Mouse (Mus musculus) kidney, postnatal 25 days (tissue): ENCODE measurements around the gene Pwp2.
"Not testable (repeated sequence)": the region's sequence is repeated elsewhere in the genome, so short reads cannot be mapped to it uniquely, and the experiment has no call there.

Experiments used
- DNase-seq, 2 experiments: peaks; one replicate each; pipeline ENCODE4 v3.0.0; 2021; ENCODE audit warnings: mixed read lengths in 2 of 2

The Pwp2 gene

GRCm38 (mm10) chr10:78139572-78140250, 45.2 kb downstream of the Pwp2 start:
- DNase-seq = no peak

DNA sequence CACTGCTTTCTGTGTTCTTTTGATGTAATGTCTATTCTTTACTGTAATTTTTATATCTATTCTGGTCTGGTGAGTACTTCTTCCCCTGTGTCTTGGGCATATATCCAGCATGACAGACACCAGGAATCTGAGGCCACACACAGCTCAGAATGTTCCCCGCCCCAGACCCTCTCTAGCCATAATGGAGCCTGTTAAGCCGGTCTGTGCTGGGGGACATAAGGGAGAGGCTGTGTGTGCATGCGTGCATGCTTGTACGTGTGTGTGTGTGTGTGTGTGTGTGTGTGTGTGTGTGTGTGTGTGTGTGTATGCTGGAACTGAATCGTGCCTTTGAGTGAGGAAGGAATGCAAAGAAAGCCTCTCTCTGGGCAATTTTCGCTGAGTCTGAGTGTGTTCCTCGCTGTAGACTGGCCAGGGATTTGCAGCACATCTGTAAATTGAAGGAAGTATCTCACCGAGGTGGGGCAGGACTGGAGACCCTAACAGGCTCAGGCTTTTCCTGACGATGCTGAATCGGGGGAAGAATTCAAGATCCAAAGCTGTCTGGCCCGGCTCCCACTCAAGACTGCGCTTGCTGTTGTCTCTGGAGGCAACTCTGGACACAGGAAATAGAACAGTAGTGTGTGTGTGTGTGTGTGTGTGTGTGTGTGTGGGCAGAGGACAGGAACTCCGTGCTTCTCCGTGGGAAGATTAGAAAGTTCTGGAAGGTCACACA, 46.0 kb downstream of the Pwp2 start:
- DNase-seq = peak; percentile 81 to 84

- no peak for DNase-seq
Observed at GRCm38 (mm10) chr10:78137191-78137590, 47.8 kb downstream of the Pwp2 start.

GRCm38 (mm10) chr10:78135947-78136346, 49.0 kb downstream of the Pwp2 start:
- DNase-seq = peak in 1 of 2 experiments; percentile 42

GRCm38 (mm10) chr10:78134975-78135798, 49.8 kb downstream of the Pwp2 start:
- peak; percentile 63 to 69 for DNase-seq

DNA sequence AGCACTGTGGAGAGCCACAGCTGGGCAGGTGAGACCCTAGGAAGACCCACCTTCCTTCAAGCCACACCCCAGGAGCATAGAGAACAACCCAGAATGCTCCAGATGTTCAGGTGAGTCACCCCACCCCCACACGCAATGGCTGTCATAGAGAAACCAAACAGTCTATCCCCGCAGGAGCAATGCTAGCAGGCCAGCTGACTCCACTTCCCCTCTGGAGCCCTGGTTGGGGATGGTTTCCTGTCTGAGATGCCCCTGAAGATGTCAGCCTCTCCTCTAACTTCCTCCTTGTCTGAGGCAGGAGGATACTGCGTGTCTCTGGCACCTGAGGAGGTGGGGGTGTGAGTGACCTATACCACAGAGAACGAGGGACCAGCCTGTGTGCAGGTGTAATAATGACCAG, 50.5 kb downstream of the Pwp2 start:
- no peak for DNase-seq

DNA sequence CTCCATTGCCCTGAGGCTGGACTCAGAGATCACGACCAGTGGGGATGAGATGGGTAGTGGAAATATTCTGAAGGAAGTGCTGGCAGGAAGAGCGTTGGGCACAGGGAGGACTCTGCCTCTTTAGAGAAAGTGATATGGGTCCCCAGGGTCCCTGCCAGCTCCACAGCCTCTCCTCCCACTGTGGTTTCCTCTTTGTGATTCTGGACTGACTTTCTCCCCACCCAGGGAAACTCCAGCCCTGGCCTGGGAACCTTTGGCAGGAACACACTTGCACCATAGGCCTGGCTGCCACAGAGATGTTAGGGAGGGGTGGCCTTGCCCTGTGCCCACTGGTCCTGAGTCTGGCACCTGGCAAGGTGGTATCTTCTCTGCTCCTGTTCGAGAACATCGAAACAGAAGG, 55.0 kb downstream of the Pwp2 start:
- peak in 1 of 2 experiments; percentile 59 for DNase-seq

DNA sequence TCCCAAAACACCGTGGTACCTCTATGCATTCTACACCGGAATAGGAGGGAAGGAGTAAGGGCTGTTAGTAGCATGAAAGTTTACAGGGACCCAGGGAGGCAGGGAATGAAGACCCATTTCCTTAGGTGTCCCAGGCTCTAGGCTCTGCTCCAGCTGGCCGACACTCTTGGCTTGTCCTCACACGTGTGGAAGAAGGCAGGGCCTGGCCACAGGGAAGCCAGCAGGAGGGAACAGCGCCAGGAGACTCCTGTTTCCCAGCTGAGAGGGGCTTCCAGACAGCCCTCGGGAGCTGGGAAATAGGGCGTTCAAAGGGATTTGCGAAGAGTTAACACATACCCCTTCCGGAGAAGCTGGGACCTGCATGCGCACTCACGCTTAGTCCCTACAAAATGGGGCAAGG, 55.5 kb downstream of the Pwp2 start:
- peak; percentile 59 to 76 for DNase-seq

GRCm38 (mm10) chr10:78128647-78129046, 56.3 kb downstream of the Pwp2 start:
- DNase-seq = no peak

DNA sequence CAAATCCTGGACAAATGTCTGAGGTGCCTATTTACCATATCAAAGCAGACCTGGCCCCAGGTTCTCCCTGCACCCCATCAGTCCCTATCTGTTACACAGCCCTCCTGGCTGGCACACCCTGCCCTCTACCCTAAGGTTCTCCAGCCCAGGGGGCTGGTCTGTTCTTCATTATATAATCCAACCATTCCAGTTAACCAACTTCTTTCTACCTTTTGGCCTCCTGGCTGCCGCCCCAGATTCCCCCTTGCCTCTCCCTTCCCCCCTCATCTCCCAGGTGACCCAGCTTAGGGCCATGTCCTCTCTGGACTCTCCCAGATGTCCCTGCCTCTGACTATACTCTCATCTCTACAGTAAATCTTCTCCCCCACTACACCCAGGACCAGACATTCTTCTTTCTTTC, 57.0 kb downstream of the Pwp2 start:
- peak; percentile 50 to 89 for DNase-seq

DNA sequence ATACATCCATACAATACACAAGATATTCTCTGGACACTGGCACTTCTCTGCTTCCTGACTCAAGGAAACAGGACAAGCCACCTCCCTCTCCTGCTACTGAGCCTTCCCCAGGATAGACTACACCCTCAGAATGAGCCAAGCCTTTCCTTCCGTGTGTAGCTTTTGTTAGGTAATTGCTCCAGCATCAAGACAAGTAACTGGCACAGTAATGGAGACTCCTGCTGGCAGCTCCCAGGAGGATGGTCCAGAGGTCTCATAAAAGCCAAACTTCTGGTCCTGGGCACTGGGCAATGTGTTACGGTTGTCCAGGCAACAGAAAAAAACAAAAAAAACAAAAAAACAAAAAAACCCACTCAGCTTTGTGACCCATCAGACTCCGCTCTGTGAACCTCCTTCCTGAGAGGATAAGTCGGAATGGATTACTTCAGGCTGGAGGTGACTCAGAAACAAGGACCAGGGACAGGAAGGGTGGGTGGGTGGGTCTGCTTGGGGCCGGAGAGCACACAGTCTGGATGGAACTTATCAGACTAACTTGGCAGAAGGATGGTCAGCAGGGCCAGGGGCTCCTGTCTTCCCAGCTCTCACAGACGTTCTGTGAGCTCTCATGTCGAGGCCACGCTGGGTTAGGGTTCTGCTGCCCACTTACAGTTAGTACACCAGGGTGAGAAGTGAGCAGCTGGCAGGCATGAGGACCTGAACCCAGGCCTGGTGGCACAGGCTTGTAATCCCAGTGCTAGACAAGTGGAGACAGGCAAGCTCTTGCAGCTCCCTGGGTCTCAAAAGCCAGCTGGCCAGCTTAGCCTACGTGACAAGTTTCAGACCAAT, 57.7 kb downstream of the Pwp2 start:
- DNase-seq = peak in 1 of 2 experiments; percentile 80

DNA sequence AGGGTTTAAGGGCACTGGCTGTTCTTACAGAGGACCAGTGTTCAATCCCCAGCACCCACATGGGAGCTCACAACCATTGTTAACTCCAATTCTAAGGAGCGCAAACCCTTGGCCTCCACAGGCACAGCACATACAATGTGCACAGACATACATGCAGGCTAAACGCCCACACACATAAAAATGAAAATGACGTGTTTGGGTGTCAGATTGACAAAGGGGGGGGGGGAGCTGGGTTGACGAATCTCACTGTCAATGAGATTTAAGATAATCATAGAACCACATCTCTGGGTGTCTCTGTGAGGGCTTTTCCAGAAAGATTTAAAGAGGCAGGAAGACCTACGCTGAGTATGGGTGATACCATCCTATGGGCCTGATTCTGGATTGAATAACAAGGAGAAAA, 58.6 kb downstream of the Pwp2 start:
- no peak for DNase-seq

GRCm38 (mm10) chr10:78125061-78125460, 59.9 kb downstream of the Pwp2 start:
- DNase-seq = not testable (repeated sequence)

DNA sequence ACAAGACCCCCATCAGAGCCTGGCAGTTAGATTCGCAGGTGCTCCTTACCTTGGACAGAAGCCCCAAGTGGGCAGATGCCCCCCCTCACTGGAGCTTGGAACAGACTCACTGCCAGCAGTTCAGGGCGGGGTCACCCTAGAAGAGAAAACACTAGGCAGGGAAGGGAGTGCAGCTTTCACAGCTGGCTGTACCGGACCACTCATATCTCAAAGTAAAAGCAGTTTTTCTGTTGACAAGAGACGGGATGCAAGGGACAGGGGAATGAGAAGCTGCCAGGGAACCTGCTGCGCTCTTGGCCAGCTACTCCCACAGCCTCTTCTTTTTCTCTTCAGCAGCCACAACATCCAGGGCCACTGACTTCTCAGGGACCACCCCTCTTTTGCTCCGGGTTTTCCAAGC, 60.8 kb downstream of the Pwp2 start:
- DNase-seq = peak; percentile 44 to 66
